Mouse (Mus musculus): ENCODE results near the gene Atg13.

Gene Atg13

GRCm38 (mm10) chr2:91689452-91689851 is 20.9 kb downstream of the Atg13 start:
- DNase-seq = no peak

- no peak for DNase-seq
These were observed 26.5 kb downstream of the Atg13 start for GRCm38 (mm10) chr2:91683919-91684318.

DNA sequence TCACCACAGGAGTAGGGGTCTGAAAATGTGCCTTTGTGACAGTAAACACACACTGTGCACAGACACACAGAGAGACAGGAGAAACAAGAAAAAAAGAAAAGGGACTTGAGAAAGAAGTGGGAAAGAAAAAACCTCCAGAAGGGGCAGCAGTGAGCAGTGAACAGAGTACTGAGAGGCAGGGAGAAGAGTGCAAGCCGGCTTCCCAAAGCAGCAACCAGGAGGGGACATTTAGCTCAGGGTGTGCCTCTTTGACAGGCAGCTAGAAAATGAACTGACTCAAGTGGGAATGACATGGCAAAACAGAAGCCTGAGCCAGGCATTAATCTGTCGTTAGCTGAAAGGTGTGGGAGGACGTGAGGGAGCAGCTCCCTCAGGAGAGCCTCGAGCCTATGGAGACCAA is 27.5 kb downstream of the Atg13 start:
- peak; percentile 65 for DNase-seq

- no peak for DNase-seq
These were observed 33.4 kb downstream of the Atg13 start for GRCm38 (mm10) chr2:91676961-91677360.

DNA sequence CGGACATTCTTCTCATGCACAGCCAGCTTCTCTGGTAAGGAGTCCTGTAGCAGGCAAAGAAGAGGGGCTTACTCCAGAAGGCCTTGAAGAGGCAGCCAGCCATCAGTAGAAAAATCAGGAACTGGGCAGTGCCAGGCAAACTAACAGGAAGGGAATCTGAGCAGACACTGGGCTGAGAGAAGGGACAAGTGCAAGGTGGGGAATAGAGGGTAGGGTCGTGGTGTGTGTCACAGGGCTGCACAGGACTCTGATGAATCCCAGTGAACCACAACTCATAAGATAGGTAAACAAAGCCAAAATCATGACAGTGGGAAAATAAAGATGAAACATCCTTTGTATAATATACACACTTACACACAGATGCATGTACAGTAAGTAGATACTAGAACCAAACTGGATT is 34.0 kb downstream of the Atg13 start:
- no peak for DNase-seq

DNA sequence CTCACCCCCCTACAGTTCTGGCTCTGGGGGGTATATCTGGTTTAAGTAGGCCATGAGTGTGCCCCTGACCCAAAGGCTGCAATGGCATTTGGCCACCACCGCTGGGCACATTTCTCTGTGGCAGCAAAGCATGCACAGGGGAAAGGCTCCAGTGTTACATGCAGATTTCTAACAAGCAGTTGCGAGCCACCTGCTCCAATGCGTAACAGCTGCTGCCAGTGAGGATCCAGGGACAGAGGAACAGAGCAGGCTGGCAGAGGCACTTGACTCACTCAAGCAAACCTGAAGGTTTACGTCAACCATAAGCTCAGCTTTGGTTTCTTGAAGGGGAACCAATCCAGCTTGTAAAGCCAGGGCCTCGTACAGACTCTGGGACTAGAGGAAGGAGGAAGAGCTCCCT is 35.5 kb downstream of the Atg13 start:
- no peak for DNase-seq

DNA sequence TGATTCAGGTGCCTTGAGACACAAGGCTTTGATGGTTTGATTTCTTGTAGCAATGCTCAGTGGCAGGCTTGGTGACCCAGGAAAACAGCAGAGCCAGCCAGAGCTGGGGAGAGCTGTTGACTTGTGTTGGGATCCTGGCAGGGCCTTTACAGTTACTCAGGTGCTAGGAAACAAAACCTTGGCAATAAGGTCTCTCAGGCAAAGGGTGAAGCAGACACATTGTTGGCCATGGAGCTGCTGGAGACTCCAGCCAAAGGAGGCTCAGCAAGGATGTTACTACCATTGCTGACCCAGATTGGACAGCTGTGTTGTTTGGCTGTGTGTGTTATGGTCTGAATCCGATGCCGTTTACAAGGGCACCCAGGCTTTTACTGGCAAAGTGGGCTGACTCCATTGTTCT is 36.8 kb downstream of the Atg13 start:
- no peak for DNase-seq

GRCm38 (mm10) chr2:91670038-91670437 is 40.3 kb downstream of the Atg13 start:
- DNase-seq = no peak

DNA sequence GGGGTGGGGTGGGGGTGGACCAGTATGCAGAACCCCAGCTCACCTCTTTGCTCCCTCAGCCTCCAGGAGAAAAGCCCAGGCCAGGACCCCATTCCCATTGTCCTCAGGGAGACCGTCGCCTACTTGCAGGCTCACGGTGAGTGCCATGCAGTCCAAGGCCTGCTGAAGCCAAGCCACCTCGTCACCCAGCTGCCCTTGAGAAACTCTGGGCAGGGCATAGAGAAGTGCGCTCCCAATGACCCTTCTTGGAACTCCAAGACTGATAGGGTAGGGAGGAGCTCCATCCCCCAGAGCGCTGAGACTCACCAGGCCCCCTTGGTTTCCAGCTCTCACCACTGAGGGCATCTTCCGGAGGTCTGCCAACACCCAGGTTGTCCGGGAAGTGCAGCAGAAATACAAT is 41.0 kb downstream of the Atg13 start:
- no peak for DNase-seq

DNA sequence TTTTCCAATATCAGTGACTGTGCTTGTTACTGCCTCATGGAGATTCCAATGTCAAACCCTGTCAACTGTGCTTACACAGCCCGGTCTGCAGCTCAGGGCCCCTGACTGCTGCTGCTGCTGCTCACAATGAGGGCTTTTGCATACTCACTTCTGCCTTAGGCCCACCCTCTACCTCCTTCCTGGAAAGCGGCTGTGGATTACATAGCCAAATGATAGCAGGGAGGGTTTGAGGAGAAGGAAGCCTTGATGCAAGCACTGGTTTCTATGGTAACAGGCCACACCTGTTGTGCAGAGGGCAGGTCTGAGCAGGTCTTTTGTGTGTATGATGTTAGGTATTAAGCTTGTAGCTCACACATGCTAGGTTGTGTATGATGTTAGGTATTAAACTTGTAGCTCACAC is 42.6 kb downstream of the Atg13 start:
- DNase-seq = no peak

GRCm38 (mm10) chr2:91666386-91666910 is 43.9 kb downstream of the Atg13 start:
- no peak for DNase-seq

DNA sequence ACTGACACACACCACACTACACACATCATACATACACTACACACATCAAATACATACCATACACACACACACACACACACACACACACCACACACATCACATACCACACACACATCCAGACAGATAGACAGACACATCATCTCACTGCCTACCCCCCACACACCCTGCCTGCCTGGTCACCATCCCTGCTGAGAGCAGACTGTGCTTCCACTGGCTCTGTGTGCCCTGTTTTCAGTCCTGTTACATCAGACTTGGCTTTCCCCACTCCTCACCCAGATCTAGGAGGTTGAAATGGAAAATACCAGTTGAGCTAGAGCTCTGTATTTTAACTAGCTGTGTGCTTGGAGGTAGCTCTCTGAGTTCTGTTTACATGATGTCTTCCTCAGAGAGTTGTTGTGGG is 45.6 kb downstream of the Atg13 start:
- DNase-seq = no peak

DNA sequence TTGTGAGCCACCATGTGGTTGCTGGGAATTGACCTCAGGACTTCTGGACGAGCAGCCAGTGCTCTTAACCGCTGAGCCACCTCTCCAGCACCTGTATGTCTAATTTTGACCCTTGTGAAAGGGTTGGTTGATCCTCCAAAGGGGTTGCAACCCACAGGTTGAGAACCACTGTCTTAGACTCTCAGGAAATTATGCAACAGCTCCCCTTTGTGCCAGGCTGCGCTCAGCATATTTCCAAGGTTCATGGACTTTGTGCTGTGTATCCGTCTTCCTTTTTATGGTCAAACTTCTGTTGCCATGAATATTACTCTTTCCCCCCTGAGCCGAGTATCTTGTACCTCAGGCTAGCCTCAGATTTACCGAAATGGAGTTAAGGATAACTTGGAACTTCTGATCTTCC is 49.4 kb downstream of the Atg13 start:
- DNase-seq = no peak

GRCm38 (mm10) chr2:91659657-91660056 is 50.7 kb downstream of the Atg13 start:
- DNase-seq = no peak

- DNase-seq = no peak
These were observed 53.6 kb downstream of the Atg13 start for GRCm38 (mm10) chr2:91656774-91657173.

DNA sequence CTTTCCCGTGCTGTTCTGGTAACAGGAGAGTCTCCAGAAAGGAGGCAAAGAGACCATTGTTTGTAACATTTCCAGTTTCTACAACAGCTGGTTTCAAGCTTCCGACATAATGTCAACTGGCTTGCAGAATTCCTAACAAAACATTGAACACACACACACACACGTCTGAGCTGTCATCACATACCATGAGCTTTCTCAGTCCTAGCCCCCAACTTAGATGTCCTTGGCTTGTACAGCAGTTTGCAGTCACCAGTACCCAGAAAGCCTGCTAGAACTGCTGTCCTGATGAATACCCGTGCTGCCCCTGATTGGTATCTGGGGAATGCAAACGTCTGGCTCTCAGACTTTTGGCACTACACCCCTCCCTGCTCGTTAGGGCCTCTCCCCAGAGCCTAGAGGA is 54.5 kb downstream of the Atg13 start:
- DNase-seq = no peak

DNA sequence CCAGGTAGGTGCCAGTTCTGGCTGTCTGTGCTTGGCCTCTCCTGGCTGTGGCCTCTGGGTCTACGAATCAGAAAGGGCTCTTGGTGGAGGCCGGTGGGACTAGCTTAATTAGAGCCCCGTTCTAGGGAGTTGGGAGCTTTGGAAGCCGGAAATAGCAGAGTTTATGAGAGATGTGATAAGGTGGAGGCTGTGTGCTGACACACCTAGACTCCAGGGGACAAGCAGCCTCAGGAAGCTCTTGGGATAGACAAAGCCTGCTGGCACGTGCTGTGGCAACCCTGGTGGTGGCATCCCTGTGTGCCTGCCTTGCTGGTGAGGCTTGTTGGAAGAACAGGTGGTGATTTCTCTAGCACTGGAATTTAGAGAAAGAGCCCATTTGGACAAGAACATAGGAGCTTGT is 55.0 kb downstream of the Atg13 start:
- DNase-seq = no peak

- no peak for DNase-seq
These were observed 57.5 kb downstream of the Atg13 start for GRCm38 (mm10) chr2:91652863-91653262.

GRCm38 (mm10) chr2:91651458-91652258 is 58.7 kb downstream of the Atg13 start:
- DNase-seq = no peak

- DNase-seq = no peak
These were observed 59.9 kb downstream of the Atg13 start for GRCm38 (mm10) chr2:91650360-91650995.

DNA sequence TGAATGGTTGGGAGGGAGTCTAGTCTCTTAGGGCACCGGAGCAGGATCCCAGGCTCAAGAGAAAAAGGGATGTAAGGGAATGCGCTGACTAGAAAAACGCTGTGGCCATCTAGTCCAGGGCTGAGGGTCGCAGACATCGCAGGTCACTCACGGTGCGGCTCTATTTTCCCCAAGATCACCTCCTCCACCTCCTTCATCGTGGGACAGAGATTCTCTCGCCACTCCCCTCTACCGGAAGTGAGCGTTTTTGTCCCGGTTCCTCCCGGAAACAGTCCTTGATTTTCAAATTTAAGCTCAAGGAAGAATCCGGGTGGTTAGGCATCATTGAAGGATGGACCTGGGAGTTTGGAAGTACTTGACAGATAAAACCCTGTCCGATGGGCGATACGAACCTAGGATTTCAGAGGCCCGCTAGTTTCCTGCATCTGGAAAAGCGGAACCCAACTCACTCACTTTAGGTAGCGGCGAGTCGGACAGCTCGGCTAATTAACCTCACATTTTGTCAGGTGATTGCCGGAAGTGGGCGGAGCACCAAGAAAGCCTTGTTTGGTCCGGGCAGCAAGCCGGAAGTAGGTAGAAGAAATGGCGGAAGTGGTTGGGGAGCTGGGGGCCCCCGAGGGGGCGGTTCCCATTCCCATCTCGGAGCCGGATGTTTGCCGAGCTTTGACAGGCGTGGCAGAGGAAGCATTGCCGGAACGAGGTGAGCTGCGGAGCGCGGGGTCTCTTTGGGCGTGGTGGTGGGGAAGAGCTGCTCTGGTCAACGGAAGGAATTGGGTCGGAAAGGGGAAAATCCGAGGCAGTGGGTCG is 60.6 kb downstream of the Atg13 start, which contains the start of the genes Zfp408 and Arhgap1:
Gene Zfp408 (minus strand): TSS at position 239 of the 807 bp plus-strand sequence.
Gene Arhgap1 (plus strand): TSS at position 308 of the 807 bp plus-strand sequence.
- DNase-seq = peak; percentile 98

DNA sequence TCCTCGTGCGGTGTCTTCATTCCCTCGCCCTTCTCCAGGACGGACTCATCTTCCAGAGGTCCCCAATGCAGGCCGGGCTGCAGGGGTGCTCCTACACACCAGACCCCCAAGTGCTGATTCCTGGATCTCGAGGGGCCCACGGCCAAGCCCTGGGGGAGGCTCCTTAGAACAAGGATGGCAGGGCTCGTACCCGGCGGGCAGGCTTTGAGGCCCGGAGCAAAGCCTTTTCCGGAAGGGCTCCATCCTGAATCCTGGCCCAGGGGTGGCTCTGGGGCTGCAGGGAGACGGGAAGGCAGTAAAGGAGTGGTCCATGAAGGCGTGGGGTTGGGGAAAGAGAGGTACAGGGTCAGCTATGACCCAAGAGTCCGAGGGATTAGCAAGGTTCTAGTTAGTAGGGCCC is 61.2 kb downstream of the Atg13 start:
- DNase-seq = no peak

- DNase-seq = peak; percentile 74
These were observed 63.6 kb downstream of the Atg13 start for GRCm38 (mm10) chr2:91646733-91647132.

Data from right cerebral cortex, postnatal 4 days (tissue).